Mouse (Mus musculus) spleen, adult 2 months (tissue): ENCODE results near the gene Pole.

Experiments used
- CTCF ChIP-seq: fragments of 200-500 bp; IDR thresholded peaks from 2 replicates; pipeline ENCODE4 v1.5.1; 2011; ENCODE audit warnings: mild to moderate bottlenecking, inconsistent platforms; ENCODE audit not compliant: insufficient read depth, insufficient read length, insufficient replicate concordance; ENCODE audit errors: extremely low read depth
- POLR2A ChIP-seq: fragments of 200-500 bp; IDR thresholded peaks from 2 replicates; pipeline ENCODE4 v1.6.1; 2011; ENCODE audit warnings: low read depth, low read length, inconsistent platforms

- TF ChIP-seq CTCF (no peak), POLR2A (no peak)
Measured at GRCm38 (mm10) chr5:110281984-110282383, 4.1 kb upstream of the Pole start.
